Mouse (Mus musculus) activated CD4-positive, CD25-positive, alpha-beta regulatory T cell, adult 9 weeks (primary cell): ENCODE measurements around the gene Prss23. TPM values are rescaled to one million over a fixed set of nuclear protein-coding genes. Genes with fewer than 3 reads are reported as not detected.

ENCODE experiments used
- polyA plus RNA-seq: library from polyadenylated mRNA; unstranded; fragments of 100-300 nt; shearing (Covaris generic); gene quantifications from one replicate; pipeline ENCODE4 v1.2.1, GENCODE M21; 2017

The Prss23 gene
- polyA plus RNA-seq, result not detected

GRCm38 (mm10) chr7:89526731-89527429 lies at the start of gene Prss23:
TSS of gene Prss23 (minus strand) at chr7:89527187.

Other genes with a start within 250 kb of the Prss23 start
- gene Tmem135, start 123.0 kb downstream of the Prss23 start, polyA plus RNA-seq, result 30.6 TPM
- gene Fzd4, start 122.8 kb downstream of the Prss23 start, polyA plus RNA-seq, result not detected
- not detected for gene Me3, start 105.2 kb upstream of the Prss23 start, polyA plus RNA-seq